Mouse (Mus musculus): ENCODE measurements around the gene Gm17660.

- TF ChIP-seq GATA1 (IDR thresholded peaks at IDR 0.05; ENCODE audit: low read depth, low read length) (no peak), MAX (IDR thresholded peaks at IDR 0.05; ENCODE audit: low read length) (no peak), E2F4 (IDR thresholded peaks at IDR 0.05; ENCODE audit: borderline replicate concordance, low read depth, low read length) (no peak), TAL1 (IDR thresholded peaks at IDR 0.05; ENCODE audit: low read length) (no peak), CHD2 (IDR thresholded peaks at IDR 0.05; ENCODE audit: low read length) (no peak), CTCF (IDR thresholded peaks at IDR 0.05 in 2 of 3, conservative IDR thresholded peaks at IDR 0.05 in 1 of 3; ENCODE audit: control insufficient read depth in 1 of 3, insufficient read depth in 1 of 3, low read depth in 2 of 3, low read length in 3 of 3, poor library complexity in 1 of 3, severe bottlenecking in 1 of 3) (no peak)
Observed at GRCm38 (mm10) chr5:104055816-104056215, 21.6 kb downstream of the Gm17660 start.
